ENCODE assay signal across 24 mouse cellular contexts in genomic region chr3:21860915-21861635, GRCm38 (mm10).
DNase-seq lines count a peak whose midpoint lies in the region; ATAC-seq lines count a peak whose summit lies in the region.
"Had no signal": no experiment of that assay in that cellular context is flagged by ENCODE, and none has a peak within 500 bp of the region (broad histone marks: within the 10 kb centered on the region; RNA-seq: fewer than 3 reads in every experiment).

No protein-coding gene starts in this region.

- H3K36me3 ChIP-seq in midbrain, embryonic 14.5 days (ENCODE audit: control insufficient read depth, insufficient read depth, low read length) = no peaks in the 10 kb centered on the region
- H3K36me3 ChIP-seq: embryonic facial prominence, embryonic 12.5 days; forebrain, embryonic 12.5 days; G1E; heart, embryonic 15.5 days; hindbrain, embryonic 10.5 days; hindbrain, embryonic 15.5 days had no signal

- no peak overlapping the region for H3K4me2 ChIP-seq in midbrain, embryonic 14.5 days (ENCODE audit: low read length)
- H3K4me2 ChIP-seq: embryonic facial prominence, embryonic 12.5 days; forebrain, embryonic 12.5 days; heart, embryonic 11.5 days; heart, embryonic 15.5 days; hindbrain, embryonic 15.5 days had no signal

- no peak for ATAC-seq in midbrain, embryonic 14.5 days (ENCODE audit: low FRiP score, low TSS enrichment)
- ATAC-seq: CD4-positive, CD25-positive, alpha-beta regulatory T cell, adult 4 months; forebrain, embryonic 16.5 days had no signal

- no peaks in the 10 kb centered on the region for H3K27me3 ChIP-seq in midbrain, embryonic 14.5 days (ENCODE audit: control insufficient read depth, insufficient read depth, low read length)
- H3K27me3 ChIP-seq: embryonic facial prominence, embryonic 12.5 days; forebrain, embryonic 12.5 days; heart, embryonic 15.5 days; hindbrain, embryonic 15.5 days had no signal

- H3K4me1 ChIP-seq in midbrain, embryonic 14.5 days (ENCODE audit: control insufficient read depth, insufficient read depth, low read length) = no peaks in the 10 kb centered on the region
- H3K4me1 ChIP-seq: embryonic facial prominence, embryonic 12.5 days; forebrain, embryonic 12.5 days; heart, embryonic 15.5 days; hindbrain, embryonic 10.5 days; hindbrain, embryonic 15.5 days had no signal

- H3K9ac ChIP-seq in midbrain, embryonic 14.5 days (replicated peaks; ENCODE audit: low read length) = no peak overlapping the region
- H3K9ac ChIP-seq: embryonic facial prominence, embryonic 12.5 days; forebrain, embryonic 12.5 days; heart, embryonic 15.5 days; hindbrain, embryonic 15.5 days had no signal

- no peak overlapping the region for H3K4me3 ChIP-seq in midbrain, embryonic 14.5 days (replicated peaks; ENCODE audit: low read depth, low read length)
- H3K4me3 ChIP-seq: embryonic facial prominence, embryonic 12.5 days; forebrain, embryonic 12.5 days; heart, adult 2 months; heart, embryonic 15.5 days; hindbrain, embryonic 10.5 days; hindbrain, embryonic 15.5 days had no signal

- H3K9me3 ChIP-seq in midbrain, embryonic 14.5 days (ENCODE audit: control insufficient read depth, low read length) = no peaks in the 10 kb centered on the region
- H3K9me3 ChIP-seq: embryonic facial prominence, embryonic 12.5 days; forebrain, embryonic 12.5 days; G1E; heart, embryonic 15.5 days; hindbrain, embryonic 10.5 days; hindbrain, embryonic 15.5 days had no signal

- 77% methylated on average over 4 of the region's 4 CpGs for WGBS in midbrain, embryonic 14.5 days

- H3K27ac ChIP-seq in midbrain, embryonic 14.5 days (replicated peaks; ENCODE audit: low read depth, low read length) = no peak overlapping the region
- H3K27ac ChIP-seq: embryonic facial prominence, embryonic 12.5 days; forebrain, embryonic 12.5 days; heart, adult 2 months; heart, embryonic 15.5 days; hindbrain, embryonic 10.5 days; hindbrain, embryonic 15.5 days had no signal

- DNase-seq in kidney, postnatal 14 days = peak; percentile 9
- no peak for DNase-seq in kidney, postnatal 10 days
- DNase-seq in 3T3-L1 (ENCODE audit: low read depth, low spot score) (peak; percentile 28), MN1 (ENCODE audit: low spot score) (peak; percentile 58)
- peak; percentile 2 for DNase-seq in brain, adult 2 months (ENCODE audit: low read depth, low spot score)
- no peak for DNase-seq in cerebellum, postnatal 14 days
- no peak for DNase-seq in midbrain, embryonic 14.5 days
- DNase-seq: adrenal gland, adult 8-10 months; adrenal gland, postnatal 36 days; B cell, adult 2 months; cerebellum, adult 11 months; cerebellum, adult 8-10 months; cerebellum, postnatal 25 days; gastrocnemius, postnatal 14 days; heart, adult 2 months had no signal

Comparison
In these comparisons a context has a peak if more than half of its experiments do, and no peak if none do; other contexts are left out.
1. DNase-seq: peak in kidney, postnatal 14 days (single experiment), 3T3-L1 (single experiment), MN1 (single experiment) and brain, adult 2 months (single experiment); none in kidney, postnatal 10 days (single experiment), cerebellum, postnatal 14 days (0 of 2) and midbrain, embryonic 14.5 days (single experiment).